Mouse (Mus musculus) granulocyte monocyte progenitor cell, adult 5-6 weeks (primary cell): ENCODE results near the gene Oxnad1. TPM values are rescaled to one million over a fixed set of nuclear protein-coding genes. Genes with fewer than 3 reads are reported as not detected.
"Not testable (repeated sequence)": the region's sequence is repeated elsewhere in the genome, so short reads cannot be mapped to it uniquely, and the experiment has no call there.

Experiments
- ATAC-seq: replicated peaks from 2 replicates; pipeline ENCODE4 v1.8.0; 2016; ENCODE audit warnings: mild to moderate bottlenecking, moderate TSS enrichment, inconsistent platforms; ENCODE audit not compliant: poor library complexity, severe bottlenecking
- total RNA-seq, 2 experiments: library from RNA; stranded (forward) in 1 of 2; stranded (reverse) in 1 of 2; fragments of 200-712, 200-1000 nt in 1 of 2; fragments of >200 nt in 1 of 2; fragmentation: Nextera tagmentation in 1 of 2; gene quantifications; 2 replicates each; pipeline ENCODE4 v1.2.3; 2014 to 2017

The Oxnad1 gene
- total RNA-seq, 2 experiments from 2014 or later: 17.0 to 33.8 TPM

GRCm38 (mm10) chr14:32087584-32088248 is 2.5 kb downstream of the Oxnad1 start:
- ATAC-seq: not testable (repeated sequence)

GRCm38 (mm10) chr14:32091124-32091523 is 6.0 kb downstream of the Oxnad1 start:
- ATAC-seq: no peak

- no peak for ATAC-seq
Measured at GRCm38 (mm10) chr14:32091704-32092103, 6.5 kb downstream of the Oxnad1 start.

GRCm38 (mm10) chr14:32093018-32093417 is 7.8 kb downstream of the Oxnad1 start:
- no peak for ATAC-seq

- ATAC-seq: peak; percentile 81
Measured at GRCm38 (mm10) chr14:32093500-32094117, 8.4 kb downstream of the Oxnad1 start.

GRCm38 (mm10) chr14:32095646-32096045 is 10.5 kb downstream of the Oxnad1 start:
- ATAC-seq: no peak

GRCm38 (mm10) chr14:32096740-32097139 is 11.6 kb downstream of the Oxnad1 start:
- no peak for ATAC-seq

- ATAC-seq: no peak
Measured at GRCm38 (mm10) chr14:32097691-32098090, 12.5 kb downstream of the Oxnad1 start.

- no peak for ATAC-seq
Measured at GRCm38 (mm10) chr14:32098951-32099350, 13.8 kb downstream of the Oxnad1 start.

GRCm38 (mm10) chr14:32103556-32103955 is 18.4 kb downstream of the Oxnad1 start:
- no peak for ATAC-seq

- no peak for ATAC-seq
Measured at GRCm38 (mm10) chr14:32105663-32106062, 20.5 kb downstream of the Oxnad1 start.

GRCm38 (mm10) chr14:32106911-32107310 is 21.7 kb downstream of the Oxnad1 start:
- ATAC-seq: no peak

GRCm38 (mm10) chr14:32112124-32112523 is 26.9 kb downstream of the Oxnad1 start:
- ATAC-seq: not testable (repeated sequence)

GRCm38 (mm10) chr14:32120940-32121919 is 36.1 kb downstream of the Oxnad1 start:
- ATAC-seq: no peak

GRCm38 (mm10) chr14:32121920-32122315 is 36.7 kb downstream of the Oxnad1 start:
- ATAC-seq: peak; percentile 90

GRCm38 (mm10) chr14:32124261-32124660 is 39.1 kb downstream of the Oxnad1 start:
- ATAC-seq: no peak

- ATAC-seq: not testable (repeated sequence)
Measured at GRCm38 (mm10) chr14:32125256-32125655, 40.1 kb downstream of the Oxnad1 start.

- no peak for ATAC-seq
Measured at GRCm38 (mm10) chr14:32128409-32128808, 43.2 kb downstream of the Oxnad1 start.

- no peak for ATAC-seq
Measured at GRCm38 (mm10) chr14:32131836-32132235, 46.7 kb downstream of the Oxnad1 start.

GRCm38 (mm10) chr14:32134293-32134692 is 49.1 kb downstream of the Oxnad1 start:
- no peak for ATAC-seq

GRCm38 (mm10) chr14:32136467-32136866 is 51.3 kb downstream of the Oxnad1 start:
- not testable (repeated sequence) for ATAC-seq
